Mouse (Mus musculus) ovary, adult 18-20 months (tissue): ENCODE measurements around the gene Vmn2r107.

ENCODE experiments used
- DNase-seq: peaks from one replicate; pipeline ENCODE4 v3.0.0; 2022; ENCODE audit warnings: low spot score, mixed read lengths

Vmn2r107 gene

GRCm38 (mm10) chr17:20344942-20345341 lies at the start of gene Vmn2r107:
Gene Vmn2r107 (plus strand): TSS chr17:20345242.
- DNase-seq = no peak

- no peak for DNase-seq
Measured at GRCm38 (mm10) chr17:20305790-20306189, 39.3 kb upstream of the Vmn2r107 start.

- no peak for DNase-seq
Measured at GRCm38 (mm10) chr17:20399105-20399504, 54.1 kb downstream of the Vmn2r107 start.

- no peak for DNase-seq
Measured at GRCm38 (mm10) chr17:20413846-20414245, 68.8 kb downstream of the Vmn2r107 start, which contains the start of gene Vmn1r224. Gene Vmn1r224 (plus strand): TSS chr17:20414146.
